Mouse (Mus musculus): Measurements from ENCODE around the gene Epn1. TPM values are rescaled to one million over a fixed set of nuclear protein-coding genes. Genes with fewer than 3 reads are reported as not detected.
A peak's percentile ranks its signal among the peaks of the same experiment; 100 is the strongest.

The Epn1 gene
- polyA plus RNA-seq (2015; fragmentation: Nextera tagmentation; extraction: Ambion mirVana), result 59.8 and 63.0 TPM in 2 replicates

DNA sequence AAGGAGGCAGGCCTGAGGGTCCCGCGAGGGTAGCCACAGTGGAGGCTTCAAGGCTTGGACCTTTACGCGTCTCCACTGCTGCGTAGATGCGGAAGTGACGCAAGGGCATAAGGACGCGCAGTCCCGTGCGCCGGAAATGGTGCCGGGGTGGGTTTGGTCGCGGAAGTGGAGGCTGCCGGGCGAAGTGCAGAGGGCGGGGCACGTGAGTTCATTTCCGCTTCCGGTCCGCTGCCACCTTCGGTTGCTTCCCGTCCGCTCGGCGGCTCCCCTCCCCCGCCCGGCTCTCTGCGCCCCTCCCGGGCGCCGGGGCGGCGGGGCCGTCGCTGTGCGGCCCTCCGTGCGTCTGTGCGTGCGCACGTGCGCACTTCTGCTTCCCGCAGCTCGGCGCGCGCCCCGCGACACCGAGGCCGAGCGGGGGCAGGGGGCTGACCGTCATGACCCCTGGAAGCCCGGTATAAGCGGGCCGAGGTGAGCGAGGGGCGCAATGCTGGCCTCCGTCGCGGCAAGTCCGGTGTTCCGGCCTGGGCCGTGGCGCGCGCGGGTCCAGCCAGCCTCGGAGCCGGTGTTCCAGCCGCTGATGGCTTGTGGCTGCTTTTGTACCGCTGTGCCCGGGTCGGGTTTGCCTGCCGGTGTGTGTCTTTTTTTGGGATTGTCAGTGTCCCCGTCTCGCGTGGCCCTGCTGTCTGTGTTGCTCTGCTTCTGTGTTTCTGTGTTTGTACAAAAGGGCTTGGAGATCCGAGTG lies at the start of gene Epn1:
Gene Epn1 (plus strand): TSS at position 226 of the 742 bp plus-strand sequence.
- WGBS, result under 1% methylated on average over 73 of the region's 81 CpGs
- ATAC-seq (ENCODE audit: insufficient number of reproducible peaks, low FRiP score, low TSS enrichment, low read depth), result peak; percentile 97
- Histone ChIP-seq H3K27me3 (no peaks in the 10 kb centered on the region), H3K4me2 (peak within 1 kb of the TSS; percentile 77), H3K9me3 (no peaks in the 10 kb centered on the region), H3K27ac (peak within 1 kb of the TSS; percentile 92), H3K9ac (peak within 1 kb of the TSS; percentile 98), H3K4me3 (peak within 1 kb of the TSS; percentile 99), H3K36me3 (peaks cover 48% of the 10 kb centered on the region), H3K4me1 (peaks cover 26% of the 10 kb centered on the region)

GRCm38 (mm10) chr7:5030554-5031275 lies 49.3 kb upstream of the Epn1 start:
- no peak overlapping the region for H3K4me2 ChIP-seq
- no peak overlapping the region for H3K4me3 ChIP-seq
- no peaks in the 10 kb centered on the region for H3K4me1 ChIP-seq
- H3K27me3 ChIP-seq, result no peaks in the 10 kb centered on the region
- peaks cover 97% of the 10 kb centered on the region for H3K36me3 ChIP-seq
- ATAC-seq (ENCODE audit: insufficient number of reproducible peaks, low FRiP score, low TSS enrichment, low read depth), result no peak
- no peak overlapping the region for H3K9ac ChIP-seq
- 87% methylated on average over 63 of the region's 63 CpGs for WGBS
- peaks cover 40% of the 10 kb centered on the region for H3K9me3 ChIP-seq
- no peak overlapping the region for H3K27ac ChIP-seq

- Histone ChIP-seq H3K4me2 (no peak overlapping the region), H3K36me3 (peaks cover 97% of the 10 kb centered on the region), H3K4me3 (no peak overlapping the region), H3K4me1 (no peaks in the 10 kb centered on the region), H3K27ac (no peak overlapping the region), H3K9ac (no peak overlapping the region), H3K27me3 (no peaks in the 10 kb centered on the region), H3K9me3 (peaks cover 44% of the 10 kb centered on the region)
- ATAC-seq (ENCODE audit: insufficient number of reproducible peaks, low FRiP score, low TSS enrichment, low read depth), result no peak
- WGBS, result 85% methylated on average over 46 of the region's 46 CpGs
Measured at GRCm38 (mm10) chr7:5031496-5031895, 48.5 kb upstream of the Epn1 start.

- H3K9ac ChIP-seq, result no peak within 1 kb of the TSS
- no peak within 1 kb of the TSS for H3K4me2 ChIP-seq
- no peak within 1 kb of the TSS for H3K4me3 ChIP-seq
- no peak within 1 kb of the TSS for H3K27ac ChIP-seq
- no peaks in the 10 kb centered on the region for H3K4me1 ChIP-seq
- peaks cover 40% of the 10 kb centered on the region for H3K9me3 ChIP-seq
- WGBS, result 91% methylated on average over 3 of the region's 3 CpGs
- no peak for ATAC-seq (ENCODE audit: insufficient number of reproducible peaks, low FRiP score, low TSS enrichment, low read depth)
- H3K36me3 ChIP-seq, result peaks cover 79% of the 10 kb centered on the region
- no peaks in the 10 kb centered on the region for H3K27me3 ChIP-seq
Measured at GRCm38 (mm10) chr7:5033818-5034217, 46.2 kb upstream of the Epn1 start, which contains the start of gene 4632433K11Rik. 4632433K11Rik (plus strand) TSS chr7:5034118.

DNA sequence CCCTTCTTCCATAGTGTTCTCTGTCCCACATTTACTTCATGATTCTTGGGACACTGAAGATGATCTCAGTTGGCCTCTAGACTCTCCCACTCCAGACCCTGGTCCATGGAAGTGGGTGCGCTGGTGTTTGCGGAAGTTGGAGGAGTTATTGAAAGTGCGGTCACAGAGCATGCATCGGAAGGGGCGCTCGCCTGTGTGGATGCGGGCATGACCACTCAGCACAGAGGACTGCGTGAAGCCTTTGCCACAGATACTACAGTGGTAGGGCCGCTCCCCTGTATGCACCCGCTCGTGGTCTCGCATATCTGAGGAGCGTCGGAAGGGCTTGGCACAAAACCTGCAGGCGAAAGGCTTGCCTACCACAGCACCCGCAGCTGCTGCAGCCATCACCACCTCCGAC lies 44.4 kb upstream of the Epn1 start:
- ATAC-seq (ENCODE audit: insufficient number of reproducible peaks, low FRiP score, low TSS enrichment, low read depth), result no peak
- no peak overlapping the region for H3K9ac ChIP-seq
- peaks cover 61% of the 10 kb centered on the region for H3K36me3 ChIP-seq
- no peaks in the 10 kb centered on the region for H3K27me3 ChIP-seq
- H3K4me3 ChIP-seq, result no peak overlapping the region
- peaks cover 21% of the 10 kb centered on the region for H3K9me3 ChIP-seq
- no peak overlapping the region for H3K4me2 ChIP-seq
- peaks cover 3% of the 10 kb centered on the region; the same call in 1 of the 2 replicates for H3K4me1 ChIP-seq
- WGBS, result 95% methylated on average over 17 of the region's 17 CpGs
- H3K27ac ChIP-seq, result no peak overlapping the region

- 90% methylated on average over 9 of the region's 9 CpGs for WGBS
- no peak for ATAC-seq (ENCODE audit: insufficient number of reproducible peaks, low FRiP score, low TSS enrichment, low read depth)
- peaks cover 56% of the 10 kb centered on the region for H3K36me3 ChIP-seq
- no peaks in the 10 kb centered on the region for H3K27me3 ChIP-seq
- H3K4me2 ChIP-seq, result no peak overlapping the region
- H3K4me1 ChIP-seq, result peaks cover 3% of the 10 kb centered on the region; the same call in 1 of the 2 replicates
- H3K27ac ChIP-seq, result no peak overlapping the region
- no peak overlapping the region for H3K9ac ChIP-seq
- no peak overlapping the region for H3K4me3 ChIP-seq
- H3K9me3 ChIP-seq, result peaks cover 16% of the 10 kb centered on the region
Measured at GRCm38 (mm10) chr7:5036136-5036535, 43.9 kb upstream of the Epn1 start.

- Histone ChIP-seq H3K36me3 (peaks cover 52% of the 10 kb centered on the region), H3K9ac (no peak overlapping the region), H3K9me3 (peaks cover 7% of the 10 kb centered on the region; the same call in 1 of the 2 replicates), H3K4me1 (peaks cover 3% of the 10 kb centered on the region; the same call in 1 of the 2 replicates), H3K27me3 (no peaks in the 10 kb centered on the region), H3K27ac (no peak overlapping the region), H3K4me2 (no peak overlapping the region), H3K4me3 (no peak overlapping the region)
- 92% methylated on average over 7 of the region's 7 CpGs for WGBS
- no peak for ATAC-seq (ENCODE audit: insufficient number of reproducible peaks, low FRiP score, low TSS enrichment, low read depth)
Measured at GRCm38 (mm10) chr7:5037026-5037425, 43.0 kb upstream of the Epn1 start.

- ATAC-seq (ENCODE audit: insufficient number of reproducible peaks, low FRiP score, low TSS enrichment, low read depth), result no peak
- Histone ChIP-seq H3K9ac (no peak overlapping the region; the same call in 1 of the 2 replicates), H3K4me2 (peak overlapping the region; percentile 46), H3K27ac (peak overlapping the region; percentile 98; the same call in 1 of the 2 replicates), H3K9me3 (0 out of 2 replicates have a peak, but pooled peaks cover 7% of the 10 kb centered on the region), H3K27me3 (no peaks in the 10 kb centered on the region), H3K4me3 (peak overlapping the region; percentile 70), H3K36me3 (peaks cover 48% of the 10 kb centered on the region), H3K4me1 (peaks cover 3% of the 10 kb centered on the region; the same call in 1 of the 2 replicates)
- 89% methylated on average over 8 of the region's 8 CpGs for WGBS
Measured at GRCm38 (mm10) chr7:5037467-5037866, 42.6 kb upstream of the Epn1 start.

- Histone ChIP-seq H3K9me3 (0 out of 2 replicates have a peak, but pooled peaks cover 7% of the 10 kb centered on the region), H3K4me1 (peaks cover 3% of the 10 kb centered on the region; the same call in 1 of the 2 replicates), H3K4me2 (peak within 1 kb of the TSS; percentile 46), H3K36me3 (peaks cover 40% of the 10 kb centered on the region), H3K4me3 (peak within 1 kb of the TSS; percentile 70), H3K9ac (peak within 1 kb of the TSS; percentile 71), H3K27me3 (no peaks in the 10 kb centered on the region), H3K27ac (peak within 1 kb of the TSS; percentile 98)
- WGBS, result under 1% methylated on average over 48 of the region's 48 CpGs
- ATAC-seq (ENCODE audit: insufficient number of reproducible peaks, low FRiP score, low TSS enrichment, low read depth), result peak; percentile 92
Measured at GRCm38 (mm10) chr7:5038109-5038732, 41.8 kb upstream of the Epn1 start, which contains the start of gene Zfp784. Zfp784 (minus strand) TSS chr7:5038446.

DNA sequence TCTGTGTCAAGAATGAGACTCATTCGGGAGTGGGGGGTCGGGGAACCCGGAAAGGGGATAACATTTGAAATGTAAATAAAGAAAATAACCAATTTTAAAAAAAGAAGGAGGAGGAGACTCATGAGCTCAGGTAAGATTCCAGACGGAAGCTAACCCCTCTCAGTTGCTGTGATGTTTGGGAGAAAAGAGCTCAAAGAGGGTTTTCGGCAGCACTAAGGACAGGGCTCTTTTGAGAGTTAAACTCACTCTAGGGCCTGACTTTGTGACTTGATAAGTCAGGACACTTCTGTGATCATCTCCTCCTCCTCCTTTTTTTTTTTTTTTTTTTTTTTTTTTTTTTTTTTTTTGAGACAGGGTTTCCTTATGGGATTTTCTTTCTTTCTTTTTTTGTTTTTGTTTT lies 41.1 kb upstream of the Epn1 start:
- H3K9ac ChIP-seq, result peak overlapping the region; percentile 71; the same call in 1 of the 2 replicates
- peak overlapping the region; percentile 70 for H3K4me3 ChIP-seq
- no peaks in the 10 kb centered on the region for H3K27me3 ChIP-seq
- ATAC-seq (ENCODE audit: insufficient number of reproducible peaks, low FRiP score, low TSS enrichment, low read depth), result no peak
- H3K36me3 ChIP-seq, result peaks cover 33% of the 10 kb centered on the region
- peaks cover 3% of the 10 kb centered on the region; the same call in 1 of the 2 replicates for H3K4me1 ChIP-seq
- WGBS, result 27% methylated on average over 5 of the region's 5 CpGs
- H3K4me2 ChIP-seq, result peak overlapping the region; percentile 46
- H3K9me3 ChIP-seq, result 0 out of 2 replicates have a peak, but pooled peaks cover 7% of the 10 kb centered on the region
- H3K27ac ChIP-seq, result peak overlapping the region; percentile 98

DNA sequence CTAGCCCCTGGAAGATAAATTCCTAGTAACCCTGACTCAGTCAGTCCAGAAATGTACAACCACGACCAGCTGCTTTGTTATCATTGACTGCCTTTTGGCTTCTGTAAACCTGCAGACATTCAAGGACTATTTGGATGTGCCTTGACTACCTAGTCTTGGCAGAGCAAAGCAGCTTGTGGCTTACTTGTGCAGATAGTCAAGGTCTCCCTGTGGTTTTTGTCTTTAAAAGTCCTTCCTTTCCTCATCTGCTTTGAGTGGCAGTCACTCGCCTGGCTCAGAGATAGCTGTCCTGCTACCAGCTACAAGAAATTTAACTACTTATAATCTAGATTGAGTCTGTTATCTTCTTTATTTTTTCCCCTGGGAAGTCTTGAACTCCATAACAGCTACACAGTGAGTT lies 35.1 kb upstream of the Epn1 start:
- ATAC-seq (ENCODE audit: insufficient number of reproducible peaks, low FRiP score, low TSS enrichment, low read depth), result no peak
- H3K4me2 ChIP-seq, result no peak overlapping the region
- H3K27ac ChIP-seq, result no peak overlapping the region
- H3K27me3 ChIP-seq, result no peaks in the 10 kb centered on the region
- 82% methylated on average over 2 of the region's 2 CpGs for WGBS
- H3K4me1 ChIP-seq, result no peaks in the 10 kb centered on the region
- H3K9ac ChIP-seq, result no peak overlapping the region
- no peak overlapping the region for H3K4me3 ChIP-seq
- H3K9me3 ChIP-seq, result no peaks in the 10 kb centered on the region
- H3K36me3 ChIP-seq, result 0 out of 2 replicates have a peak, but pooled peaks cover 5% of the 10 kb centered on the region
